Mouse (Mus musculus) kidney, adult 2 months (tissue): ENCODE measurements around the gene Akap2. TPM values are rescaled to one million over a fixed set of nuclear protein-coding genes. Genes with fewer than 3 reads are reported as not detected.

ENCODE experiments used
- DNase-seq: peaks from one replicate; pipeline ENCODE4 v3.0.0; 2021
- H3K27ac ChIP-seq: fragments of 200-500 bp; 2 replicates; pipeline ENCODE4 v1.5.1; 2012; ENCODE audit warnings: low read depth, low read length, control low read depth, inconsistent platforms; ENCODE audit not compliant: insufficient read depth
- H3K27me3 ChIP-seq: fragments of 200-500 bp; replicated peaks from 2 replicates; pipeline ENCODE4 v1.6.1; 2012; ENCODE audit warnings: mild to moderate bottlenecking, moderate library complexity, low read length, inconsistent platforms; ENCODE audit not compliant: control insufficient read depth, insufficient read depth
- H3K36me3 ChIP-seq: fragments of 200-500 bp; 2 replicates; pipeline ENCODE4 v1.6.1; 2012; ENCODE audit warnings: mild to moderate bottlenecking, moderate library complexity, low read length, inconsistent platforms; ENCODE audit not compliant: control insufficient read depth, insufficient read depth
- H3K4me1 ChIP-seq: fragments of 200-500 bp; 2 replicates; pipeline ENCODE4 v1.6.1; 2011; ENCODE audit warnings: low read length; ENCODE audit not compliant: control insufficient read depth, insufficient read depth
- H3K4me3 ChIP-seq: fragments of 200-500 bp; 2 replicates; pipeline ENCODE4 v1.5.1; 2011; ENCODE audit warnings: mild to moderate bottlenecking, low read depth, low read length, control low read depth; ENCODE audit not compliant: insufficient read depth
- CTCF ChIP-seq: fragments of 200-500 bp; conservative IDR thresholded peaks from 2 replicates; pipeline ENCODE4 v1.5.1; 2011; ENCODE audit warnings: low read depth, mild to moderate bottlenecking, control low read depth, low read length, moderate library complexity, mixed read lengths; ENCODE audit not compliant: insufficient read depth, insufficient read length
- POLR2A ChIP-seq: fragments of 200-500 bp; IDR thresholded peaks from one replicate; pipeline ENCODE4 v1.6.1; 2011; ENCODE audit warnings: low read depth, low read length, control low read depth
- WGBS: fragments of 180-500 bp; shearing (Covaris S2); methylation state at CpG from one replicate; pipeline ENCODE4 v1.1.7; 2018; 5-methylcytosine and 5-hydroxymethylcytosine counted together
- polyA plus RNA-seq: library from polyadenylated mRNA; depleted of rRNA; stranded (reverse); fragments of >200 nt; gene quantifications from 2 replicates; pipeline ENCODE4 v1.2.3, GENCODE M21; 2012; rRNA removed

Gene Akap2
- polyA plus RNA-seq: 124 and 126 TPM in 2 replicates

GRCm38 (mm10) chr4:57717354-57717753 lies at the start of gene Akap2:
Gene Akap2, plus strand, starts transcription at chr4:57717657.
- Histone ChIP-seq H3K27me3 (no peaks in the 10 kb centered on the region), H3K4me3 (peak within 1 kb of the TSS; percentile 9; the same call in 1 of the 2 replicates), H3K36me3 (no peaks in the 10 kb centered on the region), H3K27ac (peak within 1 kb of the TSS; percentile 74), H3K4me1 (peaks cover 3% of the 10 kb centered on the region; the same call in 1 of the 2 replicates)
- TF ChIP-seq POLR2A (no peak), CTCF (no peak)
- peak; percentile 65 for DNase-seq
- WGBS: 51% methylated on average over 9 of the region's 9 CpGs

DNA sequence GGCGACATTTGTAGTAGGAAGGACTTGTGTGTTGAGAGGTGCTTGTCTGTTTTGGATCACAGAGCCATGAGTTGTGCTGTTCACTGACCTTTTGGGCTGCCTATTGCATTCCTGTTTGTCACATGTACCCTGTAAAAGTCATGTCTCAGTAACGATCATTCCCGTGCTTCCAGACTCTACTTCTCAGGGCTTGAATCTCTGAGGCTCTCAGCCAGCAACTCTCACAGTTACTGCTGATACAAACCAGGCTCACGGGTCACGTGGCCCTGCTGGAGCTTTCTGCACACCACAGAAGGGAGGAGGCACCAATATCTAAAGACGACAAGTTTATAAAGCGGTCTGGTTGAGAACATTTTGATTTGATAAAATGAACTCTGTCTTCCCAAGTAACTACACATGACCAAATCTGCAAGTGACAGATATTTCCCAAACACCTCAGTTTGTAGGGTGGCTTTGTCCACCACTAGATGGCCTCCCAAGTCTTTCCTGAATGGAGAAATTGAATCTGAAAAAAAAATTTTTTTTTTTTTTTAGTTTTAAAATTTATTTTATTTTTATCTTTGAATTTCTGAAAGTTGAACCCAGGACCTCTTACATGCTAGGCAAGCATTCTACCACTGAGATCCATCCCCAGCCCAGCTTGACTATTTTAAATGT lies 46.5 kb upstream of the Akap2 start:
- DNase-seq: peak; percentile 33
- Histone ChIP-seq H3K27me3 (no peaks in the 10 kb centered on the region), H3K4me1 (peaks cover 12% of the 10 kb centered on the region; the same call in 1 of the 2 replicates), H3K36me3 (no peaks in the 10 kb centered on the region), H3K27ac (no peak overlapping the region), H3K4me3 (no peak overlapping the region)
- 63% methylated on average over 7 of the region's 7 CpGs for WGBS
- TF ChIP-seq POLR2A (no peak), CTCF (no peak)

DNA sequence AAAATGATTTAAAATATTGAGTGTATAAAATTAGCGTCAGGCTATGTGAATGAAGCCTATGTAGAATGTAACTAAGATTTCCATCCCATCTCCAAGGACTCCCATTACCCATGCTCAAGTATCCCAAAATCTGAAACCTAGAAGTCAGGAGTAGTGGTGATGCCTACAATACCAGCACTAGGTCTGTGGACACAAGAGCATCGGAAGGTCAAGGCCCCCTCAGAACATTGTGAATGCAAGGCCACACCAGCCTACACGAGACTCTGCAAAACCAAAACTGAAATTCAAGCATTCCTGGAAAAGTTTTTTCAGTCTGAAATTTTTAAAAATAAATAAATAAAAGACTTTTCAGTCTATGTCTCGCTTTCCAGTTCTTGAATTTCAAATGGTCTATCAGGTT lies 44.9 kb upstream of the Akap2 start:
- WGBS: 71% methylated on average over 4 of the region's 4 CpGs
- H3K4me1 ChIP-seq: peaks cover 12% of the 10 kb centered on the region; the same call in 1 of the 2 replicates
- H3K4me3 ChIP-seq: no peak overlapping the region
- H3K27ac ChIP-seq: peak overlapping the region; percentile 33; the same call in 1 of the 2 replicates
- H3K36me3 ChIP-seq: no peaks in the 10 kb centered on the region
- no peak for DNase-seq
- H3K27me3 ChIP-seq: no peaks in the 10 kb centered on the region
- no peak for TF ChIP-seq CTCF

DNA sequence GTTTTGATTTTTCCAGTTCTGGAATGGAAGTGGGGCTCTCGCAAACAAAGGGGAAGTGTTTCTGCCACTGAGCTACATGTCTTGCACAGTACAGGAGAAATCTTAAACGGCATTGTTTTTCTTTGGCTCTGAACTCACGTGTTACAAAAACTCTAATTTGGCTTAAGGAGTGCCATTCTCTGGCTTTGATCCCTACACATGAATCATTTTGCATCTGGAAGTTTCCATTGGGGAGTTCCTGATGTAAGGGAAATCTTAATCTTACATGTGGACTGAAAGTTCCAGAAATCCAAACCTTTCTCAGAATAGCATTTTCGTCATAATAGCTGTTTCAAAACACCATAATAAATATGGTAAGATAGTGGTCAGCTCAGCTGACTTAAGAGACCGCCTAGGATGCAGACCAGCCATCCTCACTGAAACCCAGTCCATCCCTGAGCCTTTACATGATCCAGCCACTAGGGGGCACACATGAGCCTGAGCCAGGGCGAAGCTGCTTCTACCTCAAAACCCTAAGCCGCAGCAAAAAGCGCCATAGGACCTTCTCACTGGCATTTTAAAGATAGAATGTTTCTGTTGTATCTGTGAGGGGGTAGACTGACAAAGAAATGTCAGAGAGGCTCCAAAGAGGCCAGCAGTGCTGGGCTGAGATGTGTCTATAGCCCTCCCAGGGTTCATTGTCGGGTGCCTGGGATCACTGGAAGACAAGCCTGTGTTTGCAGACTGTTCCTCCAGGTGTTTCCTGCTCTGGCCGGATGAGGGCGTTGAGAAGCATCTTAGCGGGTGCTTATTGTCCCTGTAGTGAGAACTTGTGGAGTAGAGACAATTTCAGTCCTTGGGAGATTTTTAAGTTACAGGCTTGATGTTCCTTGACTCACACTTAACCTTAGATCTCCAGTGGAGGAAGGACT lies 44.2 kb upstream of the Akap2 start:
- Histone ChIP-seq H3K36me3 (no peaks in the 10 kb centered on the region), H3K4me3 (no peak overlapping the region), H3K27ac (peak overlapping the region; percentile 58; the same call in 1 of the 2 replicates), H3K4me1 (peaks cover 12% of the 10 kb centered on the region; the same call in 1 of the 2 replicates), H3K27me3 (no peaks in the 10 kb centered on the region)
- peak; percentile 93 for DNase-seq
- WGBS: 11% methylated on average over 12 of the region's 12 CpGs
- no peak for TF ChIP-seq POLR2A
- peak; percentile 96 for TF ChIP-seq CTCF

DNA sequence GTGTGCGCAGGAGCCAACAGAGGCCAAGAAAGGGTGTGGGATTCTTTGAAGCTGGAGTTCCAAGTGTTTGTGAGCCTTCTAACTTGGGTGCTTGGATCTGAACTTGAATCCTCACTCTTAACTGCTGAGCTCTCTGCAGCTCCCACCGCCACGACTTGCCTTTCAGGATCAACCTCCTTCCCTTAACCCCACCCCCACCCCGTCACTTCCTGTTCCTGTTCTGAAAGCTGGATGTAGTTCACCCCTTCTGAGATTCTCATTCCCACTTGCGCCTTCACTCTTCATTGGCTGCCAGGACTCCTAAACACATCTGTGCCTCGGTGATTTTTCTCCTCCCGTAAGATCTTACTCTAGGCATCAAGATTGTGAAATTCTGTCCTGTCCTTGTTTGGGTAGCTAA lies 43.1 kb upstream of the Akap2 start:
- H3K27ac ChIP-seq: peak overlapping the region; percentile 32; the same call in 1 of the 2 replicates

GRCm38 (mm10) chr4:57675387-57675786 lies 42.1 kb upstream of the Akap2 start:
- Histone ChIP-seq H3K4me3 (peak overlapping the region; percentile 9; the same call in 1 of the 2 replicates), H3K27ac (peak overlapping the region; percentile 32; the same call in 1 of the 2 replicates)

More for the DNA sequence above, 43.1 kb upstream of the Akap2 start:
- H3K4me3 ChIP-seq: no peak overlapping the region
- H3K27me3 ChIP-seq: no peaks in the 10 kb centered on the region
- no peak for DNase-seq
- WGBS: 67% methylated on average over 7 of the region's 7 CpGs
- H3K4me1 ChIP-seq: peaks cover 12% of the 10 kb centered on the region; the same call in 1 of the 2 replicates
- H3K36me3 ChIP-seq: no peaks in the 10 kb centered on the region
- no peak for TF ChIP-seq POLR2A

GRCm38 (mm10) chr4:57677916-57678315 lies 39.5 kb upstream of the Akap2 start:
- no peak for TF ChIP-seq POLR2A
- TF ChIP-seq CTCF: no peak
- Histone ChIP-seq H3K4me1 (peaks cover 18% of the 10 kb centered on the region; the same call in 1 of the 2 replicates), H3K27ac (no peak overlapping the region), H3K27me3 (no peaks in the 10 kb centered on the region), H3K36me3 (no peaks in the 10 kb centered on the region), H3K4me3 (no peak overlapping the region)
- no peak for DNase-seq
- 86% methylated on average over 12 of the region's 12 CpGs for WGBS

More at GRCm38 (mm10) chr4:57675387-57675786, 42.1 kb upstream of the Akap2 start:
- whole genome bisulfite sequencing: 4% methylated on average over 13 of the region's 13 CpGs
- Histone ChIP-seq H3K4me1 (peaks cover 12% of the 10 kb centered on the region; the same call in 1 of the 2 replicates), H3K27me3 (no peaks in the 10 kb centered on the region), H3K36me3 (no peaks in the 10 kb centered on the region)
- DNase-seq: peak; percentile 96
- TF ChIP-seq CTCF: no peak
- TF ChIP-seq POLR2A: no peak
